Mouse (Mus musculus): ENCODE data around the gene Cbln3. TPM values are rescaled to one million over a fixed set of nuclear protein-coding genes. Genes with fewer than 3 reads are reported as not detected.

Cbln3 gene
- total RNA-seq, 2 experiments from 2014 or later: 0.20 to 0.26 TPM

DNA sequence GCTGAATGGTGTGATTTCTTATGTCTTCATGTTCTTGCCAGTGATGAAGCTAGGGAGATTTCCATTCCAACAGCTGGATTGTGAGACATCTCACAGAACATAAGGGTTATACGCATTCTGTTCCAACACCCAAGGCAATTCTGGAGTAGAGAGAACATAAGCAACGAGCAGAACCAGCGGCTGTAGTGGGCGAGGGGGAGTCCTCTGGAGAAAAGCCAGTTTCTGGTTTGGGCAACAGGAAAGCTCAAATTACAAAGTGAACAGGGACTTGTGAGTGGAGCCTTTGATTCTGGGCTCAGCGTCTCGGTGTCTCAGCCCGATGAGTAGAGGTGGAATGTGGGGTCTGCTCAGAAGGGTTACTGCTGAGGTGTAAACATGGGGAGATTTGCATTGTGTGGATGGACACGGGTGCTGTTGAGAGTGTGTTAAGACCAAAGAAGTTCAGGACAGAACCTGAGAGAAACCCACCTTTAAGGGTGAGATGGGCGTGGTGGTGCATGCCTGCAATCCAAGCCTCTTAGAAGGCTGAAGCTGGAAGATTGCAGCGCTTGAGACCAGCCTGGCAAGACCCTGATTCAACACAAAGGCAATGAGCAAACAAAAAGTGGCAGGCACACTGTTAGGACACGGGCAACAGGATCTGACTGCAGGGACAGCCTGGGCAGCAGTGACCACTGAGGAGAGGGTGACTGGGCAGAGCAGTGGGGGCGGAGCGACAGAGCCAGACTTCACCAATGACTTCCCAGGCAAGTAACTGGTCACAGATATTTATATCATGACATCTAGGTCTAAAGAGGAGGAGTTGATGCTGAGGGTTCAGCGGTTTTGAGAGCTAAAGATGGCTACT, 6.5 kb downstream of the Cbln3 start:
- intact Hi-C loops (cut with DNase I): no loop called here
- H3K4me3 ChIP-seq: no peak overlapping the region
- TF ChIP-seq CTCF (IDR thresholded peaks at IDR 0.05): no peak
- DNase-seq (ENCODE audit: extremely low spot score in 1 of 2, low spot score in 2 of 2): no peak
- no peak overlapping the region for H3K27ac ChIP-seq

DNA sequence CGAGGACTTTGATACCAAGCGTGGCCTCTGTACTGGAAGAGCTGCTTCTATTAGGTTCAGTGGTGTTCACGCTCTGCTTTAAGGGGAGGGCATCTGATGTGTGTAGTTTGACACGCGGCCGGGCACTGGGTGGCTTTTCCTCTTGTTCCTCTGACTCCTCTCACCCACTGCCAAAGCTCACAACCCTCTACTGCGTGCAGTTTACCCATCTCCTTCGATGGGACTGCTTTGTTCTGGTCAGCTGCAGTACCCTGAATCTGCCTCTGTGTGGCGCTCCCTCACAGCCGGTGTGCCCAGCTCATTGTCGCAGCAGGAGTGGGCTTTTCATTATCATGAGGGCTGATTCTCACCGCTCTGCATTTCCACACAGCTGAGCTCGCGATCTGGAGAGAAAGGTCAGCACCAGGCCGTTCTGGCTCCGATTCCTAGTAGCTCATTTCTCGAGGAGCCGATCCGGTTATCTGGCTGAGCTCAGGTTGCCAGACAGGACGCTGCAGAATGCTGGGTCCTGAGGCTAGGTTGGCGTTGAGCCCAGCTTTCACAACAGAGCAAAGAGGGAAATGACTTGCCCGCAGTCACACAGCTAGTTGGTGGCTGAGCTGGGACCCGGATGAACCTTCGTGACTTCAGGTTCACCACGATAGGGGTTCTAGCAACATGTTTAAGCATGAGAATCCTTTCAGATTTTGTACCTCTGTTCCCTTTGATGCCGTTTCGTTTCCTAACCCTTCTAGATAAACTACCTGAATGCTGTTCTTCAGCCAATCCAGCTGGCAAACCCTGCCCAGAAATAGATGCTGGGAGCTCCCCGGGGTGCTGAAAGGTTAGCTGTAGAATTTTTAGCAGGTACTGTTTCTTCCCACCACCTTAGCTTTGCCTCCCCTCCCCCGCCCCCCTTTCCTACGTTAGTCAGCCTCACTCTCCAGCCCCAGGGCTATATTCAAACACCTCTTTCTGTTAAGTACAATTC, 10.2 kb downstream of the Cbln3 start:
- Histone ChIP-seq H3K4me3 (peak overlapping the region; percentile 31; the same call in 1 of the 2 replicates), H3K27ac (no peak overlapping the region)
- TF ChIP-seq CTCF (IDR thresholded peaks at IDR 0.05): peak; percentile 97
- peak; percentile 67 to 83 for DNase-seq (ENCODE audit: extremely low spot score in 1 of 2, low spot score in 2 of 2)
- intact Hi-C loops (cut with DNase I): loop anchor here (2.0 kb wide), 1 partner anchor 45 kb away; no protein-coding TSS in a partner anchor

- DNase-seq (ENCODE audit: extremely low spot score in 1 of 2, low spot score in 2 of 2): no peak
- H3K27ac ChIP-seq: no peak overlapping the region
- TF ChIP-seq CTCF (IDR thresholded peaks at IDR 0.05): no peak
- intact Hi-C loops (cut with DNase I): no loop called here
- H3K4me3 ChIP-seq: no peak overlapping the region
These were observed 10.9 kb downstream of the Cbln3 start for GRCm38 (mm10) chr14:55873242-55873713.

DNA sequence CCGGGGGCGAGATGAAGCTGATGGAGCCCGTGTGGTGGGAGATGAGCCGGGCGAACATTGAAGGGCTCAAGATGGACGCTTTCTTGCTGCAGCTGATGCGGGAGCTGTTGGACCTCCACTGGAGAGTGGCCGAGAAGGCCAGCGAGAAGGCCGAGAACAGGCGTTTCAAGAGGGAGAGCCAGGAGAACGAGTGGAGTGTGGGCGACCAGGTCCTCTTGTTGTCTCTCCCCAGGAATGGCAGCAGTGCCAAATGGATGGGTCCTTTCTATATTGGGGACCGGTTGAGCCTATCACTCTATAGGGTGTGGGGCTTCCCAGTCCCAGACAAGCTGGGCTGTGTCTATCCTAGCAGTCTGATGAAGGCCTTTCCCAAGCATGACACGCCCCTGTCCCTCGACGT, 11.6 kb downstream of the Cbln3 start:
- intact Hi-C loops (cut with DNase I): no loop called here
- no peak for DNase-seq (ENCODE audit: extremely low spot score in 1 of 2, low spot score in 2 of 2)
- Histone ChIP-seq H3K4me3 (no peak overlapping the region), H3K27ac (no peak overlapping the region)
- no peak for TF ChIP-seq CTCF (IDR thresholded peaks at IDR 0.05)

DNA sequence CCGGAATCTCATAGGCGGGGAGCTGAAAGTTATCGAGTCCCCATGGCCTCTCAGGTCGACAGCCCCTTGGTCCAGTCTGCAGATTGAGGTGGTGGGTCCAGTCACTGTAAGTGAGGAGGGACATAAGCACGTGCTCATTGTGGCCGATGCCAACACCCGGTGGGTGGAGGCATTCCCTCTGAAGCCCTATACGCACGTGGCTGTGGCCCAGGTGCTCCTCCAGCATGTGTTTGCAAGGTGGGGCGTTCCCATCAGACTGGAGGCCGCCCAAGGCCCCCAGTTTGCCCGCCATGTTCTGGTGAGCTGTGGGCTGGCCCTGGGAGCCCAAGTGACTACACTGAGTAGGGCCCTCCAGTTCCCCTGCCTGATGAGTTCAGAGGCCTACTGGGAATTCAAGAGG, 12.2 kb downstream of the Cbln3 start:
- intact Hi-C loops (cut with DNase I): no loop called here
- Histone ChIP-seq H3K4me3 (no peak overlapping the region), H3K27ac (no peak overlapping the region)
- no peak for DNase-seq (ENCODE audit: extremely low spot score in 1 of 2, low spot score in 2 of 2)
- TF ChIP-seq CTCF (IDR thresholded peaks at IDR 0.05): no peak

GRCm38 (mm10) chr14:55869538-55869937, 14.7 kb downstream of the Cbln3 start:
- Histone ChIP-seq H3K27ac (no peak overlapping the region), H3K4me3 (no peak overlapping the region)
- intact Hi-C loops (cut with DNase I): loop anchor here (5.0 kb wide), 1 partner anchor 87 kb away; the partner anchor contains the start of gene Adcy4
- no peak for DNase-seq (ENCODE audit: extremely low spot score in 1 of 2, low spot score in 2 of 2)
- no peak for TF ChIP-seq CTCF (IDR thresholded peaks at IDR 0.05)

DNA sequence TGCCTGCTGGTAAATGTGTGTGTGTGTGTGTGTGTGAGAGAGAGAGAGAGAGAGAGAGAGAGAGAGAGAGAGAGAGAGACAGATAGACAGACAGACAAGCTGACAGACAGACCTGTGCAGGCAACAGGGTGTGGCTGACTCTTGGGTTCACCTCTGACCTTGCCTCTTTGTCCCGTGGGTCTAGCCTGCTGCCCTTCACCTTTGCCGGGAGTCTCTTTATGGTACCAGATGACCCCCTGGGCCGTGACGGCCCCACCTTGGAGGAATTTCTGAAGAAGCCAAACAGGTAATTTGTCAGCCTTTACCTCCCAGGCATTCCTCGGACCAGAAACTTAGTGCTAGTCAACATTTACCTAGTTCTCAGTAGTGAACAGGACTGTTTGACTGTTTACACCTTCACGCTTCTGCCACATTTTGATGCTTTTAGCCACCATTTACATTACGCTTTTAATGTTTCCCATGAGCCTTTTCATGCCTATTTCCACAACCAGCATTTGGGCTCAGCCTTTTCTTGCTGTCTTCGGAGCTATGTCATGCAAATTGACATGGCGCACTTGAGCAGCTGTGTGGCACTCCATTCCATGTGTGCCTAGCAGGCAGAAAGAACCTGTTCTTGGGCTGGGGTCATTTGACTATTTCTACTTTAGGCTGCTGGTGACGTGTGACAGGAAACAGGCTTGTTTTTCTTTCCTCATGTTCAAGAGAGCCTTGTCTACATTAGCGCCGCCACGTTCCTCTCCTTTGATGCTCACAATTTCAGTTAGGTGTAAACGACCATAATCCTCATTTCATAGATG, 15.8 kb downstream of the Cbln3 start:
- no peak overlapping the region for H3K27ac ChIP-seq
- no peak overlapping the region for H3K4me3 ChIP-seq
- intact Hi-C loops (cut with DNase I): loop anchor here (5.0 kb wide), 1 partner anchor 86 kb away; the partner anchor contains the start of gene Adcy4
- TF ChIP-seq CTCF (IDR thresholded peaks at IDR 0.05): no peak
- no peak for DNase-seq (ENCODE audit: extremely low spot score in 1 of 2, low spot score in 2 of 2)

DNA sequence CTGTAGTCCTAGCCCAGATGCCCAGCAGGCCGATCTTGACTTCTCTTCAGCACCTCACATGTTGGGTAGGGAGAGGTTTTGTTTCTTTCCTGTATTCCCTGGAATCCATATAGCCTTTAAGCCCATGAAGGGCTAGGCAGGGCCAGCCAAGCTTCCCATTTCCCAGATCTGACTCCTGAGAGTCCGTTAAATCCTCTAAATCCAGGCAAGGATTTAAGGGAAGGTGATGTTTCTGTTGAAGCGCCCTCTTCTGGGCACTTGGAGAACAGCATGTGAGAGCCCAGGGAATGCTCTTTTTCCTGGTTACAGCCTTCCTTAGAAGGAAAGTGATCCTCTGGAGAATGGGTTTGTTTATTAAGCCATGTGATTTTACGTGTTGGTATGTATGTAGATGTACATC, 17.2 kb downstream of the Cbln3 start:
- peak; percentile 96 for TF ChIP-seq CTCF (IDR thresholded peaks at IDR 0.05)
- Histone ChIP-seq H3K4me3 (no peak overlapping the region), H3K27ac (no peak overlapping the region)
- peak in 1 of 2 experiments; percentile 65 for DNase-seq (ENCODE audit: extremely low spot score in 1 of 2, low spot score in 2 of 2)
- intact Hi-C loops (cut with DNase I): loop anchor here (5.0 kb wide), 1 partner anchor 85 kb away; the partner anchor contains the start of gene Adcy4

DNA sequence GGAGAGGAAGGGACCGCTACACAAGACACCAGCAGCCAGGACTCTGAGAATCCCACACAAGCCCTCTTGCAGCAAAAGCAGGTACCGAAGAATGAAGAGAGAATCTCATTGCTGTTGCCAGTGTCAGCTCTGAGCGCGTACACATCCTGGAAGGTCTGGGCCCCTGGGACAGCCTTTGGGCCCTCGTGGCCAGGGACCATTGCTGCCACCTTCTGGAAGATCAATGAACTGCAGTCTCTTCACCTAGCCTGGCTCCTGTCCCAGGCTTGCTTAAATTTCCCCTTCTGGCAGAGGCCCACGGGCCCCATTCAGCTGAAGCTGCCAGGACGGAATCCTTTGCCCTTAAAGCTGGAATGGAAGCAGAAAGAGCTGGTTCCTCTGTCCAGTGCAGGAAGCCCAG, 20.4 kb downstream of the Cbln3 start:
- Histone ChIP-seq H3K27ac (no peak overlapping the region), H3K4me3 (no peak overlapping the region)
- DNase-seq (ENCODE audit: extremely low spot score in 1 of 2, low spot score in 2 of 2): peak; percentile 53 to 73
- peak; percentile 100 for TF ChIP-seq CTCF (IDR thresholded peaks at IDR 0.05)
- intact Hi-C loops (cut with DNase I): loop anchor here (1.0 kb wide), 1 partner anchor 41 kb away; no protein-coding TSS in a partner anchor

DNA sequence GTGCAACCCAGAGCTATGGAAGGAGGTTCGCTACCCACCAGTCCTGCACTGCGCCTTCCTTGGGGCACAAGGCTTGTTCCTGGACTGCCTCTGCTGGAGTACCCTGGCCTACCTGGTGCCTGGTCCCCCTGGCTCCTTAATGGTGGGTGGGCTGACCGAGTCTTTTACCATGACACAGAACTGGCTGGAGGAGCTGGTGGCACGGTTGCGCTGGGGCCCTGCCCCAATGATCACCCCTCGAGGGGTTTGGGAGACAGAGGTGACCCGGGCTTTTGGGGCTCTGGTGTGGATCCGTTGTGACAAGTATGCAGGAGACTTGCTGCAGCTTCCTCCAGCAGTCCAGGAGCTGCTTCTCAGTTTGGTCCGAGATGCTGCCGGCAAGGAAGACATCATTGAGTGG, 21.2 kb downstream of the Cbln3 start:
- Histone ChIP-seq H3K27ac (no peak overlapping the region), H3K4me3 (no peak overlapping the region)
- no peak for DNase-seq (ENCODE audit: extremely low spot score in 1 of 2, low spot score in 2 of 2)
- TF ChIP-seq CTCF (IDR thresholded peaks at IDR 0.05): no peak
- intact Hi-C loops (cut with DNase I): loop anchor here (1.0 kb wide), 1 partner anchor 41 kb away; no protein-coding TSS in a partner anchor

GRCm38 (mm10) chr14:55862186-55862585, 22.0 kb downstream of the Cbln3 start:
- Histone ChIP-seq H3K4me3 (no peak overlapping the region), H3K27ac (no peak overlapping the region)
- no peak for TF ChIP-seq CTCF (IDR thresholded peaks at IDR 0.05)
- intact Hi-C loops (cut with DNase I): no loop called here
- DNase-seq (ENCODE audit: extremely low spot score in 1 of 2, low spot score in 2 of 2): no peak

All from left cerebral cortex, adult 2 months (tissue).